Comparison of ENCODE assay signal across 26 mouse cellular contexts in the genomic region with DNA sequence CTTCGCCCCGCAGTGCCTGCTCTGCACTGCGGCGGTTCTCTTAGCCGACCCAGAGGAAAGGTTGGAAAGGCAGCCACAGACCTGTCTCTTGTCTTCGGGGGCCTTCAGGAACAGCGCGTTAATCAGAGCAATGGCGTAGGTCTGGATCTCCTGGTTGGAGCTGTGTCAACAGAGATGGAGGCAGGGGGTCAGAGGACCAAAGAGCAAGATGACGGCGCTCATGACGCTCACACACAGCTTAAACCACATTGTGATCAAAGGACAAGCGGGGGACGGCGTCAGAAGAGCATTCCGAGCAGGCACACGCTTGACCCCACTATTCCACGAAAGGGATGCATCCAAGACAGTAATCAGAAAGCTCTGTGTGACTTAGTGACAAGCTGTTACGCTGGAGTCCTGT. TPM values are rescaled to one million over a fixed set of nuclear protein-coding genes. Genes with fewer than 3 reads are reported as not detected.
DNase-seq lines count a peak whose midpoint lies in the region; ATAC-seq and TF ChIP-seq lines count a peak whose summit lies in the region.
"Had no signal": no experiment of that assay in that cellular context is flagged by ENCODE, and none has a peak within 500 bp of the region (broad histone marks: within the 10 kb centered on the region; RNA-seq: fewer than 3 reads in every experiment).

No protein-coding gene starts in this region.

- H3K36me3 ChIP-seq in kidney, embryonic 15.5 days, result peaks cover 93% of the 10 kb centered on the region
- peaks cover 1% of the 10 kb centered on the region; the same call in 1 of the 2 replicates for H3K36me3 ChIP-seq in kidney, adult 2 months (ENCODE audit: control insufficient read depth, insufficient read depth, low read length)
- H3K36me3 ChIP-seq in liver, embryonic 11.5 days (ENCODE audit: control insufficient read depth, insufficient read depth, low read length), result peaks cover 15% of the 10 kb centered on the region
- H3K36me3 ChIP-seq in liver, embryonic 14.5 days (replicated peaks; ENCODE audit: control insufficient read depth, insufficient read depth, low read depth), result peaks cover 3% of the 10 kb centered on the region; the same call in 1 of the 2 replicates
- peaks cover 35% of the 10 kb centered on the region for H3K36me3 ChIP-seq in liver, postnatal 0 days (replicated peaks; ENCODE audit: insufficient read depth, low read length)
- H3K36me3 ChIP-seq in intestine, embryonic 16.5 days (ENCODE audit: control insufficient read depth, insufficient read depth, low read length), result peaks cover 21% of the 10 kb centered on the region
- peaks cover 88% of the 10 kb centered on the region for H3K36me3 ChIP-seq in heart, embryonic 12.5 days

- no peak for DNase-seq in kidney, adult 2 months
- DNase-seq in liver, embryonic 11.5 days (ENCODE audit: low spot score), result no peak
- no peak for DNase-seq in liver, embryonic 14.5 days (ENCODE audit: low read depth in 3 of 3, low spot score in 3 of 3)
- no peak for DNase-seq in liver, postnatal 0 days
- no peak for DNase-seq in cerebellum, postnatal 25 days
- DNase-seq: adrenal gland, postnatal 10 days; adrenal gland, postnatal 36 days; cerebellum, adult 18-20 months; cerebellum, adult 9-10 months; cerebellum, postnatal 14 days; forebrain, postnatal 0 days; gastrocnemius, adult 2 months; gastrocnemius, postnatal 14 days; heart, adult 11 months; heart, postnatal 10 days; heart, postnatal 36 days had no signal

- TF ChIP-seq EP300 in liver, embryonic 14.5 days (IDR thresholded peaks at IDR 0.05; ENCODE audit: low read depth), result no peak
- no peak for TF ChIP-seq EP300 in liver, postnatal 0 days (IDR thresholded peaks at IDR 0.05; ENCODE audit: low read depth)

- H3K4me2 ChIP-seq in kidney, embryonic 15.5 days, result no peak overlapping the region
- H3K4me2 ChIP-seq in liver, embryonic 11.5 days, result no peak overlapping the region
- H3K4me2 ChIP-seq in liver, embryonic 14.5 days (ENCODE audit: low read depth), result peak overlapping the region; percentile 9; the same call in 1 of the 2 replicates
- peak overlapping the region; percentile 22 for H3K4me2 ChIP-seq in liver, postnatal 0 days (ENCODE audit: low read depth, low read length)
- no peak overlapping the region for H3K4me2 ChIP-seq in intestine, embryonic 16.5 days (ENCODE audit: low read depth, low read length)
- no peak overlapping the region for H3K4me2 ChIP-seq in heart, embryonic 12.5 days
- H3K4me2 ChIP-seq: embryonic facial prominence, embryonic 12.5 days; embryonic facial prominence, embryonic 15.5 days; heart, embryonic 11.5 days; heart, embryonic 15.5 days; hindbrain, embryonic 14.5 days had no signal

- H3K27me3 ChIP-seq in kidney, embryonic 15.5 days, result no peaks in the 10 kb centered on the region
- no peaks in the 10 kb centered on the region for H3K27me3 ChIP-seq in kidney, adult 2 months (replicated peaks; ENCODE audit: control insufficient read depth, insufficient read depth, low read length)
- no peaks in the 10 kb centered on the region for H3K27me3 ChIP-seq in liver, embryonic 11.5 days (replicated peaks; ENCODE audit: control insufficient read depth, insufficient read depth, low read length)
- no peaks in the 10 kb centered on the region for H3K27me3 ChIP-seq in liver, embryonic 14.5 days (ENCODE audit: control insufficient read depth, insufficient read depth, low read length)
- H3K27me3 ChIP-seq in liver, postnatal 0 days (ENCODE audit: insufficient read depth, low read length), result no peaks in the 10 kb centered on the region
- no peaks in the 10 kb centered on the region for H3K27me3 ChIP-seq in intestine, embryonic 16.5 days (replicated peaks; ENCODE audit: control insufficient read depth, insufficient read depth, low read length)
- no peaks in the 10 kb centered on the region for H3K27me3 ChIP-seq in heart, embryonic 12.5 days (replicated peaks)
- H3K27me3 ChIP-seq: embryonic facial prominence, embryonic 12.5 days; embryonic facial prominence, embryonic 15.5 days; heart, embryonic 15.5 days; Patski had no signal

- no peak for ATAC-seq in kidney, embryonic 15.5 days (replicated peaks; ENCODE audit: low FRiP score)
- no peak for ATAC-seq in liver, embryonic 11.5 days (replicated peaks; ENCODE audit: low FRiP score)
- no peak for ATAC-seq in liver, embryonic 14.5 days (ENCODE audit: insufficient read depth)
- peak; percentile 71 for ATAC-seq in liver, postnatal 0 days
- ATAC-seq in intestine, embryonic 16.5 days, result no peak
- ATAC-seq in heart, embryonic 12.5 days (ENCODE audit: insufficient number of reproducible peaks, low FRiP score), result no peak
- ATAC-seq: forebrain, embryonic 14.5 days; forebrain, postnatal 0 days; Patski had no signal

- H3K27ac ChIP-seq in kidney, embryonic 15.5 days, result 0 out of 2 replicates have a peak overlapping the region, but pooled peaks have one; percentile 29
- H3K27ac ChIP-seq in kidney, adult 2 months (ENCODE audit: insufficient read depth, low read depth, low read length), result no peak overlapping the region
- peak overlapping the region; percentile 35; the same call in 1 of the 2 replicates for H3K27ac ChIP-seq in liver, embryonic 11.5 days (ENCODE audit: low read depth, low read length)
- H3K27ac ChIP-seq in liver, embryonic 14.5 days, result no peak overlapping the region
- H3K27ac ChIP-seq in liver, postnatal 0 days (ENCODE audit: low read depth), result peak overlapping the region; percentile 65
- H3K27ac ChIP-seq in intestine, embryonic 16.5 days (ENCODE audit: low read length), result no peak overlapping the region
- H3K27ac ChIP-seq in heart, embryonic 12.5 days (ENCODE audit: poor library complexity, severe bottlenecking), result no peak overlapping the region
- H3K27ac ChIP-seq: embryonic facial prominence, embryonic 12.5 days; embryonic facial prominence, embryonic 15.5 days; gastrocnemius, adult 2 months; heart, embryonic 15.5 days; hindbrain, embryonic 14.5 days had no signal

- TF ChIP-seq POLR2A in kidney, adult 2 months (IDR thresholded peaks at IDR 0.05; ENCODE audit: low read depth, low read length), result no peak

- H3K9ac ChIP-seq in kidney, embryonic 15.5 days, result no peak overlapping the region
- no peak overlapping the region for H3K9ac ChIP-seq in liver, embryonic 11.5 days (ENCODE audit: low read depth, low read length)
- H3K9ac ChIP-seq in liver, embryonic 14.5 days (replicated peaks), result no peak overlapping the region
- no peak overlapping the region for H3K9ac ChIP-seq in liver, postnatal 0 days (replicated peaks)
- no peak overlapping the region for H3K9ac ChIP-seq in intestine, embryonic 16.5 days (ENCODE audit: low read depth, low read length)
- no peak overlapping the region for H3K9ac ChIP-seq in heart, embryonic 12.5 days
- H3K9ac ChIP-seq: embryonic facial prominence, embryonic 12.5 days; embryonic facial prominence, embryonic 15.5 days; forebrain, postnatal 0 days; heart, embryonic 15.5 days; hindbrain, embryonic 14.5 days had no signal

- 87% methylated on average over 19 of the region's 19 CpGs for WGBS in kidney, embryonic 15.5 days
- 72% methylated on average over 19 of the region's 19 CpGs for WGBS in kidney, adult 2 months
- 76% methylated on average over 19 of the region's 19 CpGs for WGBS in liver, embryonic 11.5 days
- WGBS in liver, embryonic 14.5 days (ENCODE audit: insufficient replicate concordance), result 74% methylated on average over 19 of the region's 19 CpGs
- WGBS in liver, postnatal 0 days (ENCODE audit: insufficient replicate concordance), result 74% methylated on average over 19 of the region's 19 CpGs
- 85% methylated on average over 19 of the region's 19 CpGs for WGBS in intestine, embryonic 16.5 days
- WGBS in heart, embryonic 12.5 days, result 84% methylated on average over 19 of the region's 19 CpGs

- H3K9me3 ChIP-seq in kidney, embryonic 15.5 days (replicated peaks), result no peaks in the 10 kb centered on the region
- H3K9me3 ChIP-seq in liver, embryonic 11.5 days (ENCODE audit: control insufficient read depth, low read length), result no peaks in the 10 kb centered on the region
- no peaks in the 10 kb centered on the region for H3K9me3 ChIP-seq in liver, embryonic 14.5 days (ENCODE audit: control insufficient read depth, low read length)
- no peaks in the 10 kb centered on the region for H3K9me3 ChIP-seq in liver, postnatal 0 days (ENCODE audit: low read length)
- no peaks in the 10 kb centered on the region for H3K9me3 ChIP-seq in intestine, embryonic 16.5 days (ENCODE audit: control insufficient read depth, low read length)
- no peaks in the 10 kb centered on the region for H3K9me3 ChIP-seq in heart, embryonic 12.5 days (replicated peaks)
- H3K9me3 ChIP-seq: embryonic facial prominence, embryonic 12.5 days; embryonic facial prominence, embryonic 15.5 days; heart, embryonic 15.5 days had no signal

- peaks cover 20% of the 10 kb centered on the region for H3K4me1 ChIP-seq in kidney, embryonic 15.5 days
- H3K4me1 ChIP-seq in kidney, adult 2 months (ENCODE audit: control insufficient read depth, insufficient read depth, low read length), result peaks cover 17% of the 10 kb centered on the region; the same call in 1 of the 2 replicates
- H3K4me1 ChIP-seq in liver, embryonic 11.5 days (replicated peaks; ENCODE audit: control insufficient read depth, insufficient read depth, low read length), result no peaks in the 10 kb centered on the region; the same call in 1 of the 2 replicates
- no peaks in the 10 kb centered on the region; a peak in 1 of 4 replicates for H3K4me1 ChIP-seq in liver, embryonic 14.5 days (replicated peaks; ENCODE audit: control insufficient read depth in 2 of 2, insufficient read depth in 2 of 2, low read length in 1 of 2)
- H3K4me1 ChIP-seq in liver, postnatal 0 days (ENCODE audit: insufficient read depth), result peaks cover 3% of the 10 kb centered on the region
- H3K4me1 ChIP-seq in intestine, embryonic 16.5 days (ENCODE audit: control insufficient read depth, insufficient read depth, low read length), result no peaks in the 10 kb centered on the region; the same call in 1 of the 2 replicates
- no peaks in the 10 kb centered on the region for H3K4me1 ChIP-seq in heart, embryonic 12.5 days (replicated peaks)
- H3K4me1 ChIP-seq: embryonic facial prominence, embryonic 12.5 days; embryonic facial prominence, embryonic 15.5 days; heart, embryonic 15.5 days had no signal

- no peak overlapping the region for H3K4me3 ChIP-seq in kidney, embryonic 15.5 days (replicated peaks)
- no peak overlapping the region for H3K4me3 ChIP-seq in kidney, adult 2 months (ENCODE audit: insufficient read depth, low read depth, low read length)
- no peak overlapping the region for H3K4me3 ChIP-seq in liver, embryonic 11.5 days (ENCODE audit: low read depth, low read length)
- H3K4me3 ChIP-seq in liver, embryonic 14.5 days (ENCODE audit: insufficient read depth in 1 of 2, low read depth in 2 of 2, low read length in 2 of 2), result no peak overlapping the region
- H3K4me3 ChIP-seq in liver, postnatal 0 days (ENCODE audit: low read depth, low read length), result no peak overlapping the region
- no peak overlapping the region for H3K4me3 ChIP-seq in intestine, embryonic 16.5 days (ENCODE audit: low read length)
- no peak overlapping the region for H3K4me3 ChIP-seq in heart, embryonic 12.5 days
- H3K4me3 ChIP-seq: embryonic facial prominence, embryonic 12.5 days; embryonic facial prominence, embryonic 15.5 days; gastrocnemius, adult 2 months; heart, embryonic 15.5 days had no signal

- no peak for TF ChIP-seq CTCF in kidney, adult 2 months (conservative IDR thresholded peaks at IDR 0.05; ENCODE audit: insufficient read depth, insufficient read length, low read depth, low read length)
- TF ChIP-seq CTCF in liver, embryonic 14.5 days (IDR thresholded peaks at IDR 0.05; ENCODE audit: low read depth), result no peak
- TF ChIP-seq CTCF in liver, postnatal 0 days (IDR thresholded peaks at IDR 0.05; ENCODE audit: low read depth), result no peak

RNA-seq across cellular contexts. Expression of gene Slc35c2, which starts 17.1 kb away (rescaled TPM):
- 53.7 and 54.6 TPM in 2 replicates for polyA plus RNA-seq in kidney, embryonic 15.5 days (2015; fragmentation: Nextera tagmentation; extraction: Ambion mirVana)
- polyA plus RNA-seq in kidney, adult 2 months (2012; rRNA removed), result 64.1 and 69.8 TPM in 2 replicates
- polyA plus RNA-seq in liver, embryonic 11.5 days (2014; fragmentation: Nextera tagmentation; extraction: Ambion mirVana), result 53.0 and 64.4 TPM in 2 replicates
- polyA plus RNA-seq in liver, embryonic 14.5 days (2012; rRNA removed), result 20.4 and 28.3 TPM in 2 replicates
- 27.3 and 31.3 TPM in 2 replicates for polyA plus RNA-seq in liver, embryonic 14.5 days (2014; fragmentation: Nextera tagmentation; extraction: Ambion mirVana)
- 29.3 and 30.5 TPM in 2 replicates for polyA plus RNA-seq in liver, postnatal 0 days (2015; fragmentation: Nextera tagmentation; extraction: Ambion mirVana)
- 135 and 154 TPM in 2 replicates for polyA plus RNA-seq in intestine, embryonic 16.5 days (2015; fragmentation: Nextera tagmentation; extraction: Ambion mirVana)
- 39.7 and 40.6 TPM in 2 replicates for polyA plus RNA-seq in heart, embryonic 12.5 days (2016; fragmentation: Nextera tagmentation; extraction: Ambion mirVana)

RNA-seq across cellular contexts. Expression of gene Elmo2, which starts 21.5 kb away (rescaled TPM):
- 71.3 and 82.3 TPM in 2 replicates for polyA plus RNA-seq in kidney, embryonic 15.5 days (2015; fragmentation: Nextera tagmentation; extraction: Ambion mirVana)
- 56.3 and 59.9 TPM in 2 replicates for polyA plus RNA-seq in kidney, adult 2 months (2012; rRNA removed)
- 36.4 and 42.4 TPM in 2 replicates for polyA plus RNA-seq in liver, embryonic 11.5 days (2014; fragmentation: Nextera tagmentation; extraction: Ambion mirVana)
- polyA plus RNA-seq in liver, embryonic 14.5 days (2012; rRNA removed), result 10.2 and 10.3 TPM in 2 replicates
- polyA plus RNA-seq in liver, embryonic 14.5 days (2014; fragmentation: Nextera tagmentation; extraction: Ambion mirVana), result 12.4 and 13.1 TPM in 2 replicates
- polyA plus RNA-seq in liver, postnatal 0 days (2015; fragmentation: Nextera tagmentation; extraction: Ambion mirVana), result 11.0 and 12.3 TPM in 2 replicates
- 63.5 and 67.2 TPM in 2 replicates for polyA plus RNA-seq in intestine, embryonic 16.5 days (2015; fragmentation: Nextera tagmentation; extraction: Ambion mirVana)
- polyA plus RNA-seq in heart, embryonic 12.5 days (2016; fragmentation: Nextera tagmentation; extraction: Ambion mirVana), result 47.1 TPM in 2 replicates

Comparison
In these comparisons a context has a peak if more than half of its experiments do, and no peak if none do; other contexts are left out.
1. H3K27ac ChIP-seq: peak in kidney, embryonic 15.5 days (single experiment), liver, embryonic 11.5 days (single experiment) and liver, postnatal 0 days (single experiment); none in kidney, adult 2 months (single experiment), liver, embryonic 14.5 days (single experiment), intestine, embryonic 16.5 days (single experiment) and heart, embryonic 12.5 days (single experiment).
2. H3K4me2 ChIP-seq: peak in liver, embryonic 14.5 days (single experiment) and liver, postnatal 0 days (single experiment); none in kidney, embryonic 15.5 days (single experiment), liver, embryonic 11.5 days (single experiment), intestine, embryonic 16.5 days (single experiment) and heart, embryonic 12.5 days (single experiment).